Mouse (Mus musculus): ENCODE results near the gene Amdhd2.

Amdhd2 gene
- long read RNA-seq, experiment 1, transcript Amdhd2-201 (11 exons, 1,496 nt) = major isoform, 32 of 41 reads
- long read RNA-seq, experiment 1, partial matches to known transcripts = 2 of 41 reads
- long read RNA-seq, experiment 1, other reads (novel, unspliced or antisense) = 5 of 41 reads
- long read RNA-seq, experiment 2, transcript Amdhd2-201 (11 exons, 1,496 nt) = major isoform, 20 of 26 reads
- long read RNA-seq, experiment 2, partial matches to known transcripts = 1 of 26 reads
- long read RNA-seq, experiment 2, other reads (novel, unspliced or antisense) = 5 of 26 reads

DNA sequence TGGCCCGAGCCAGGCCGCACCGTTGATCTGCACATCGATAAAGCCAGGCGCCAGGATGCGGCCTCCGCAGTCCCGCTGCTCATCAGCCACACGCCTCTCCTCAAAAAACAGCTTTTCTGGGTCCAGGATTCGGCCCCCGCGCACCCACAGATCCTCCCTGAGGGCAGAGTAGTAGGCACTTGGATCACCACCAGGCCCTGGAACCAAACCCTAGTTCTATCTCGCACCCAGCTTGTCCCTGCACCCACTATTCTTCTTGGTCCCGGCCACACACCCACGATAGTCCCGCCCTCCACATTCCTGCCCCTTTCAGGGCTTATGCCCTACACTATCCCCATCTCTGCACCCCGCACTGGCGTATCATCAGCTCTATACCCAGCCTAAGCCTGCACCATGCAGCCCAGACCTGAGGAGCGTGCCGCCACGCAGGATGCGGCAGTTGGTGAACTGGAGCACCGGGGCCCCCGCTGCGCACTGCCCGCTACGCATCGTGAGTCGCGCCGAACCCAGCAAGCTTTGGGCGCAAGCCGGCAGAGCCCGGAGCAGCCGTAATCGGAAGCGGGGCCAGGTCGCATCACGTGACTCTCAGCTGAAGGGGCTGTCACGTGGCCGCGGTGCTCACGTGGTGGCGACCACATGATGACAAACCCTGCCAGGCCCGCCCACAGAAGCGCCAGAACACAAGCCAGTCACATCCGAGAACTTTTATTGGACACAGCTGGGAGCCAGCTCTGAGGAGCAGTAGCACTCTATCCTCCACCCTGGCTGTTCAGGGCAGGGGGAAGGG is at the start of gene Amdhd2:
Amdhd2 (minus strand) TSS at position 591 of the 787 bp plus-strand sequence.
- intact Hi-C loops (cut with DNase I) = no loop called here

- intact Hi-C loops (cut with DNase I) = no loop called here
Observed at GRCm38 (mm10) chr17:24213186-24213585, 49.6 kb upstream of the Amdhd2 start.

DNA sequence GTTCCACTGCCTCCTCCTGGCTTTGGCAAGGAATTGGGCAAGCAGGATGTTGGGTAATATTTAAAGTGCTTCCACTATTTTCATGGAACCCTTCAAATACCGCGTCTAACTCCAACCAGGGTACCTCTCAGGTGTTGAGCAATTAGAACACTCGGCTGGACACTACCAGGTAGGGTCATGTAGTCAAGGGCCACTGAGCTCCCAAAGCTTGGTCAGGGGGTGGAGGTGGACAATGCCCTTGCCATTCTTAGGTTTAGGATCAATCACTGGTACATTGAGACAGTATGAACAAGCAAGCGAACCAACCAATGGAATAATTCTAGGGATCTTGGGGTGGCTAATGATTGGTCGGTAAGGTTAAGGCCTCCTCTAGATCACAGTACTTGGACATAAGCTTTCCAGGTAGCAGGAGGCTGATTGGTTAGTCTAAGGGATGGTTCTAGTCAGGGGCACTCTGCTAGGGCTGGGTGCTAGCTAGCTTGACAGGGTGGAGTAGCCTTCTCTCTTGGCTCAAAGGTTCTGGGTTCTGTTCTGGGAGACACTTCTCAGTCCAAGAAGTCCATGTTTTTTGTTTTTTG is 49.0 kb upstream of the Amdhd2 start:
- intact Hi-C loops (cut with DNase I) = no loop called here

DNA sequence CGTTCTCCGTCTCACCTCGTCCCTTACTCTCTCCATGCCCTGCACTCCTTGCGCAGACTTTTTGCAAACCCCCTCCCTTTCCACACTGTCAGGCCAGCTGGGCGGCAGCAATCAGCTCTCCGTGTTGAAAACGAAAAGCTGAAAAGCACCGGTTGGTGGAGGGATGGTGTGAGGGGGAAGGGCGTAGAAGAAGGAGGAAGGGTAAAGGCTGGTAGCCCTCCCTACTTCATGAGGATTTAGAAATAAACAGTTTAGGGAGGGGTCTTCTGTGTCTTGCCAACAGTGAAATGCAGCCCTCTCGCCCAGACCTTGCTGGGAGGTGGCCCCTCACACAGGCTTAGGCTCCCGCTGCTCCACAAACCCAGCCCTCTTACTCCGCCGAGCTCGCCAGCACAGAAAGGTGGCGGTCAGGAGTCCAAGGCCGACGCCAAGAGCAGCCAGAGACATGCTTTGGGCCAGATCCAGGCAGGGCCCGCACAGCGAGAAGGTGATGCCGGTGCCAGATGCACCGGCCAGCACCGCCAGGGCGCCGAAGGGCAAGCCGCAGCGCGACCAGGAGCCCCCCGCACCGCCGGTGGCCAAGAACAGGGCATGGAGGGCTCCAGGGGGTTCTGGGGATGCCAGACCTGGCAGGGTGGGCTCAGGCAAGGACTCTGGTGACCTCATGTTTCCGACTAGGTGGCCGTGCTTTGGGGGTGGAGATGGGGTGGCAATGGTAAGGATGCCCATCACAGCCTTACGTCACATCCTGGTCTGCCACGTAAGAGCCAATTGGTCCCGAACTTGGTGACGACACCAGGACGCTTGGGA is 48.3 kb upstream of the Amdhd2 start:
- intact Hi-C loops (cut with DNase I) = no loop called here

- intact Hi-C loops (cut with DNase I) = no loop called here
Observed at GRCm38 (mm10) chr17:24210591-24210990, 47.0 kb upstream of the Amdhd2 start.

DNA sequence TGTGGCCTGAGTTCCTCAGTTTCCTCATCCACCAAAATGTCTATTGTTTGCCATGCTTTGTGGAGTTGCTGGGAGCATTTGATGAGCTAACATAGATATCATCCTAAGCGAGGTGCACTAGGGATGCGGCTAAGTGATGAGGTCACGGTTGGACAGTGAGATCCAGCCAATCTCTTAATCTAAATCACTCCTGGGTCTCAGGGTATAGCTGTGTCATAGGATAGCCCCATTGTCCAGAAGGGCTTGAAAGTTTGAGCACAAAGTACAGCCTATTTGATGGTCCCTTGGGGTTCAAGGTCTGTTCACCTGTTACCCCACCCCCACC is 46.3 kb upstream of the Amdhd2 start:
- intact Hi-C loops (cut with DNase I) = loop anchor here (5.0 kb wide), 1 partner anchor 38 kb away; no protein-coding TSS in a partner anchor

- intact Hi-C loops (cut with DNase I) = loop anchor here (5.0 kb wide), 1 partner anchor 37 kb away; no protein-coding TSS in a partner anchor
Observed at GRCm38 (mm10) chr17:24209043-24209915, 45.7 kb upstream of the Amdhd2 start, which contains the start of gene Ntn3. TSS of gene Ntn3 (minus strand) at chr17:24209531.

DNA sequence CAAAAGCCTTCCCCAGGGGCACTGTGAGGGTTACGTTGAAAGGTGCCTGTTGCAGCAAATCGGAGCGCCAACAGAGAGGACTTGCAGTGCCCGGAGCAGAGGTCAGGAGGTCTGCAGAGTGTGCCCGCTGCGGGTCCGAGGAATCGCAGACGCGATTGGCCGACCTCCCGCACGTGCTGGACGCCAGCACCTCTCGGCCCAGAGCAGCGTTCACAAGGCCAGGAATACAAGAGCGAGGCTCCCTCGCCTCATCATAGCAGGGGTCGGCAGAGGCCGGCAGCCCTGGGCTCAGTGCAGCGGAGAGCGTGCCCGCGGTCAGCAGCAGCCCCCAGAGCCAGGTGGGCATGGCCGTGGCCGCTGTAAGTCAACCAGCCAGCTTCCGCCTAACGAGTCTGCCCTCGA is 45.1 kb upstream of the Amdhd2 start:
- intact Hi-C loops (cut with DNase I) = loop anchor here (5.0 kb wide), 1 partner anchor 36 kb away; no protein-coding TSS in a partner anchor

DNA sequence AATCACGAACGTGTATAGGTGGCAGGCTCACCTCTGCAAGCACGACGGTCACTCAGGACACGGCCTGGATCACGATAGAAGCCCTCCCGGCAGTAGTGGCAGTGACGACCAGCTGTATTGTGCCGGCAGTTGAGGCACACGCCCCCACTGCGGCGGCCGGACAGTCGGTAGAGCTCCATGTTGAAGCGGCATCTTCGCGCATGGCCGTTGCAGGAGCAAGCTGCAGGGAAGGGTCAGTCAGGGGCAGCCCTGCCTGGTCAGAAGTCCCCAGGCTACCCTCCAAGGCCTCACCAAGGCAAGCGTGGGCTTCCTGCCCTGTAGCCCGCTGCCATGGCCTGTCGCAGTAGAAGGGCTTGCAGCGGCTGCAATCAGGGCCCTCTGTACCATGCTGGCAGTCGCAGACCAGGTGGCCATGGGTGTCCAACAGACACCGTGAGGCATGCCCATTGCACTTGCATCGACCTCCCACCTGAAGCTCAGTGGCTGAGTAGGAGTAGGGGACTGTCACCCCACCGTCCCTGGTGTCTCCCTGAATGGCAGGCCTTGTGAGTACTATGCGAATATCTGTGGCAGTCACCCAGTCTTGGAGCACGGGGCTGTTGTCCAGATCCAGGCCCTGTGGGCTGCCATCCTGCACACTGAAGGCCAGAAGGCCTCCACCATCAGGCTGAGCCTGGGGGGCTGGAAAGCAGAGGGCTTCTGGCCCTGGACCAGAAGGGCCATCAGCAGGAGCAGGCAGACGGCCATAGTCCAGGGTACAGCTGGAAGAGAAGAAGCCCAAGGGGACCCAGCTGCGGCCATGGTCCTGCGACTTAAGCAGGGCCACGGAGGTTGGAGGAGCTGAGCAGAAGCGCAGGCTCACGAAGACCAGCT is 44.4 kb upstream of the Amdhd2 start:
- intact Hi-C loops (cut with DNase I) = loop anchor here (5.0 kb wide), 1 partner anchor 36 kb away; no protein-coding TSS in a partner anchor

- intact Hi-C loops (cut with DNase I) = loop anchor here (5.0 kb wide), 1 partner anchor 34 kb away; no protein-coding TSS in a partner anchor
Observed at GRCm38 (mm10) chr17:24206451-24207351, 43.1 kb upstream of the Amdhd2 start.

- intact Hi-C loops (cut with DNase I) = loop anchor here (5.0 kb wide), 1 partner anchor 34 kb away; no protein-coding TSS in a partner anchor
Observed at GRCm38 (mm10) chr17:24205908-24206361, 42.4 kb upstream of the Amdhd2 start.

- intact Hi-C loops (cut with DNase I) = loop anchor here (5.0 kb wide), 1 partner anchor 33 kb away; no protein-coding TSS in a partner anchor
Observed at GRCm38 (mm10) chr17:24205284-24205888, 41.8 kb upstream of the Amdhd2 start, which contains the start of gene Tbc1d24. TSS of gene Tbc1d24 (minus strand) at chr17:24205562.

DNA sequence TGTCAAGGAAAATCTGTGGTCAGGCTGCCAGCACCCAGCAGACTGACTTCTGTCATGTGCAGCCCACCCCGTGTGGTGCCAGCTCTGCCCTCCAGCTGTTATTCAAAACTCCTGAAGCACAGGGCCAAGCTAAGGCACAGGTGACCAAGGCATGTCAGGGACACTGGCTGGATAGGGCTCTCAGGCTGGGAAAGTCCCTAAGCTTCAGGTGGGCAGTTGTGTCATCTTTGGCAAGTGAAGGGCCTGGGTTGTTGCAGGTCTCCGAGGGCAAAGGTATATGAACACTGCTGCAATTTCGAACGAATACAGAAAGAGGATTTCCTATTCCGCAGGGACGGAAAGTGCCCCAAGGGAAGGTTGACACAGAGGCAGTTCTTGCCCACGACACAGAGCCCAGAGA is 41.3 kb upstream of the Amdhd2 start:
- intact Hi-C loops (cut with DNase I) = loop anchor here (5.0 kb wide), 2 partner anchors 33 to 47 kb away; partner anchors contain the start of gene Ccnf

GRCm38 (mm10) chr17:24203611-24204534 is 40.3 kb upstream of the Amdhd2 start:
- intact Hi-C loops (cut with DNase I) = loop anchor here (5.0 kb wide), 1 partner anchor 48 kb away; the partner anchor contains the start of gene Ccnf

DNA sequence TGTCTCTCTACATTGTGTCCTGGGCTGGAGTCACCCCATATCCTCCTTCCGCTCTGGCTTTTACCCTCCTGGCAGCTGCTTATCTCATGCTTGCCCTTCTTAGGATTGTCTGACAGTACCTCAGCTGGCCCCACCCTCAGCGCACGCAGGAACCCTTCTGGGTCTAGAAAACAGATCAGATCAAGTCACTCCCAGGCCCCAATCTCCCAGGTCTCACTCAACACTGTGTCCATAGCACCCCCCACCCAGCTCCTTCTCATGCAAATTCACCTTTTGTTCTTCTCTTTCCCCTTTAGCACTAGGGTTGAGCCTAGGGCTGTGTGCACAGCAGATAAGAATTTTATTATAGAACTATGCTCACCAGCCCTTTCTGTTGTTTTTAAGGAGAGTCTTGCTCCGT is 39.5 kb upstream of the Amdhd2 start:
- intact Hi-C loops (cut with DNase I) = loop anchor here (5.0 kb wide), 1 partner anchor 49 kb away; the partner anchor contains the start of gene Ccnf

- intact Hi-C loops (cut with DNase I) = loop anchor here (5.0 kb wide), 1 partner anchor 51 kb away; the partner anchor contains the start of gene Ccnf
Observed at GRCm38 (mm10) chr17:24201092-24201491, 37.5 kb upstream of the Amdhd2 start.

Measured in adrenal gland (tissue).